Mouse (Mus musculus) adipocyte (in vitro differentiated cells): ENCODE data around the gene Psors1c2.

Source experiments
- DNase-seq: peaks from one replicate; pipeline ENCODE4 v3.0.0-alpha.2; 2016; ENCODE audit warnings: low spot score

The Psors1c2 gene

DNA sequence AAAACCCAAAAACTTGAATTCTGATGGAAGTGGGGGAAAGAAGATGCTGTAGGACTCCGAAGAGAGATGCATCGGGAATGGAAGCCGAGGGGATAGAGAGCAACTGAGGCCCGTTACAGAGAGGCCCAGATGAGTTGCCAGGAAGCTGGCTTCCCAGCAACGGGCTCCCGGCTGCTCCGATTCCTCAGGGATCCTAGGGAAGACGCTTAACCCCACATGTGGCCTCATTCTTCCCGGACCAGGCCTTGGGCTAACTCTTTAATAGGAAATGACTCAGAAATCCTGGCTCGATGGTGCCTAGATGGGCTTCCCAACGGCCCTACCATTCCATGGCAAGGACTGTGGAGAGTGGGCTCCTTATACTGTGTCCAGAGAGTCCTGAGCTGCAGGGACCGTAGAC is 15.5 kb upstream of the Psors1c2 start:
- DNase-seq = peak; percentile 58

DNA sequence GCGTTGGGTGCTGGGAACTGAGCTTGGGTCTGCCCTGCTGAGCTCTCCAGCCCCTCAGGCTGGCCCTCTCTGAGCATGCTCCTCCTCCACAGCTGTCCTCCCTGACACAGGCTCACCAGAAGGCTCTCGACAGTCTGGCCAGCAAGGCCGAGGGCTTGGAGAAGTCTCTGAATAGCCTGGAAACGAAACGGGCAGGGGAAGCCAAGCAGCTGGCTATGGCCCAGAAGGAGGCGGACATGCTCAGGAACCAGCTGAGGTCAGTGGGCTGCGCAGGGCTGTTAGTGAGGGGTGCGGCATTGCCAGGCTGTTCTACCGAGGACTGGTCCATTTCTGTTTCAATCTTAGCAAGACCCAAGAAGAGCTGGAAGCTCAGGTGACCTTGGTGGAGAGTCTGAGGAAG is 8.6 kb upstream of the Psors1c2 start:
- no peak for DNase-seq

- DNase-seq = no peak
Measured at GRCm38 (mm10) chr17:35526644-35527043, 6.4 kb upstream of the Psors1c2 start.

DNA sequence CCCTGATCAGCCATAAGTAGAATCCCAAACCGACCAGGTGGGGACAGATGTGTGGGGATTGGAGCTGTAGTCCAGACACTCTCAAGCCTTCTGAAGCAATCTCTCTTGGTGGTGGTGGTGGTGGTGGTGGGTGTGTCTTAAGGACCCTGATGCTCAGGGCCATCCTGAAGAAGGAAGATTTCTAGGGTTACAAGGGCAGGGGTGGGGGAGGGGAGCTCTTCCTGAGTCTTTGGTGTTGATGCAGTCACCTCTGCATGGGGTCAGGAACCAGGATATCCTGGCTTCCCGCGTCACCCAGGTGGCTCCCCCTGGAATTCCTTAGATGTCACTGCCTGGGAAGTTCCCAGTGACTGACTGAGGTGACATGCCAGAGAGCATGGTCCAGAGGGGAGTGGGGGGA is 641 bp upstream of the Psors1c2 start:
- DNase-seq = no peak

DNA sequence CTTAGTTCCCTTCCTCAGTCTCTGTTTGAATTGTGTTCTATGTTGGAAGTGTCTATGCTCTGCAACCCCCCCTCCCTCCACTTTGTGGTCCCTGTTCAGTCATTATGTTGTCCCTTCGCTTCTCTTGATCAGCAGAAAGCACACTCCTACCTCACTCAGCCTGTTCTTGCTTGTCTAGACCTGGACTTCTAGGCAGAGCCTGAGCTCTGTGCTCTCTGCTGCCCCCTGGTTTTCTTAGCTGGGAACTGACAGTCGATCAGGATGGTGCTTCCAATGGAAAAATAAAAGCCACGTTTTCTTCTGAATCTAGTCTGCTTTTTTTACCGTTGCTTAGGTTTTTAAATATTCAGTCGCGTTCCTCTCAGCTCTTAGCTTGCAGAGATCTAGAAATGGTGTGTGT is 1.3 kb downstream of the Psors1c2 start:
- peak; percentile 90 for DNase-seq

DNA sequence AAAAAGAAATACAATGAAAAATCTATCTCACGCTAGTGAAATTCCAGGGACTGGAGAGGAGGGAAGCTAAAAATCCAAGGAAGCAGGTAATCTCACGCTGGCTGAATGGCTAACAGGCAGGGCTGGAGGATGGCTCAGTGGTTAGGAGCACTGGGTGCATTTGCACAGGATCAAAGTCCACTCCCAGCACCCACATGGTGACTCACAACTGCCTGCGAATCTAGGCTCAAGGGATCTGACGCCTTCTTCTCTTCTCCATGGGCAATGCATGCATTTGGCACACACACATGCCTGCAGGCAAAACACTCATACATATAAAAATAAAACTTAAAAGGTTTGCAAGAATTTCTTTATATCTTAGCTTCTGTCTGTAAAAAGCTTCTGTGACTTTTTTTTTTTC is 4.4 kb downstream of the Psors1c2 start:
- no peak for DNase-seq

DNA sequence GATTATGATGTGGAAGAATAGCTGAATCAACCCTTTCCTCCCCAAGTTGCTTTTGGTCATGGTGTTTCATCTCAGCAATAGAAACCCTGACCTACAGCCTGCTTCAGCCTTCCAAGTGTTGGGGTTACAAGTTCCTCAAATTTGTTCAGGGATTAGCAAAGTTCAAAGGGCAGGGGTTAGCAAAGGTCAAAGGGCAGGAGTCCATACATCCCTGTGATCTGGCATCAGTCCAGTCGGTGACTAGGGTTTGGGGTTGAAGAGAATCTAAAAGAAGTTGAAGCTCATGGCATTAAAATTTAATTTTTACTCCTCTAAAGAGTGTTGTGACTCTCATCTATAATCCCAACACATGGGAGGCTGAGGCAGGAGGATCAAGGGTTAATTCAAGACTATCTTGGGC is 5.5 kb downstream of the Psors1c2 start:
- no peak for DNase-seq

DNA sequence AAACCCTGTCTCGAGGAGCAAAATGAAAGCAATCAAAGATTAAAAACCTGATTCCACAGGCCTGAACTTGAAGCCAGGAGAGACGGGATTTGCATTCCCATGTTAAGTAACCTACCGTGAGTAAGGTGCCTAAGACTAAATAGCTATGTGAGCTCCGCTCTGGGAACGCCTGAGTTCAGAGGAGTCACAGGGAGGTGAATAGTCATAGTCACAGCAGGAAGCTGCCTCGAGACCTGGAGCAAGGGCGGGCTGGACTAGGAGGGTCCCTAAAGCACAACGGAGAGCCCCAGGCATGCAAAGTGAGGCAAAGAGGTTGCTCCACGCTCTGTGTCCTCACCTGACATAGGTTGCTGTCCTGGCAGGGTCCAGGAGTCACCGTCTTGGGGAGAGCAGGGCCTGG is 6.5 kb downstream of the Psors1c2 start:
- DNase-seq = no peak

- no peak for DNase-seq
Measured at GRCm38 (mm10) chr17:35542761-35543411, 9.9 kb downstream of the Psors1c2 start.

DNA sequence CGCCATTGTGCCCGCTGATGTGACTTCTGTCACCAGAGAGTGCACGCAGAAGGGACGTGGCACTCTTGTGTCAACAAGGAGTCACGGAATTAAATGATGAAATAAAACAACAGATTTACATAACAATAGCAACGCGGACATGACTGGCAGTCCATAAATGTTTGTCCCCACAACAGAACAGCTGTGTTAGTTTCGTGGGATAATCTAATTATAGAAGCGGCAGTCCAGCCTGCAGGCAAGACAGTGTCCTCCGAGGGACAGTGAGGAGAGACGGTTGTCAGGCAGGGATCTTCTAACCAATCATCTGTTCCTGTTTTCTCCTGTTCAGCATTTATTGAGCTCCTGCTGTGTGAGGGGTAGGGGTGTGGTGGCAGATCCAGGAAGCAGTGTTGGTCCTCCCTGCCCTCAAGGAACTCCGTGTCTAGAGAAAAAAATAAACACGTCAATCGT is 10.4 kb downstream of the Psors1c2 start:
- no peak for DNase-seq

DNA sequence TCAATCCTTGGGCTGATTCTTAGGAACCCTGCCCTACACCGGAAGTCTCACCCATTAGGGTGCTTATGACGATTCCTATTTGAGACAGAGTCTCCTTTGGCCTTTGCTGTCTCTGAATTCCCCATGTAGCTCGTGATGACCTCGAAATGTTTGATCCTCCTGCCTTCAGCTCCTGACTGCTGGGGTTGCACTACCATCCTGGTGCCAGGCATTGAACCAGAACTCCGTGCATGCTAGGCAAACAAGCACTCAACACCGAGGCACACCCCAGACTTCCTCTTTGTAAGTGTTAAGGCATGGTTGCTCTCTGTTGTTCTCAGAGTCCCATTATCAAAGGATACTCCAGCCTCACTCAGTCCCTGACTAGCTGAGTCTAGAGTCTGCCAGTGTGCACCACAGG is 11.0 kb downstream of the Psors1c2 start:
- no peak for DNase-seq

- DNase-seq = peak; percentile 56
Measured at GRCm38 (mm10) chr17:35544680-35545079, 11.7 kb downstream of the Psors1c2 start.

GRCm38 (mm10) chr17:35547465-35547864 is 14.5 kb downstream of the Psors1c2 start:
- DNase-seq = no peak

DNA sequence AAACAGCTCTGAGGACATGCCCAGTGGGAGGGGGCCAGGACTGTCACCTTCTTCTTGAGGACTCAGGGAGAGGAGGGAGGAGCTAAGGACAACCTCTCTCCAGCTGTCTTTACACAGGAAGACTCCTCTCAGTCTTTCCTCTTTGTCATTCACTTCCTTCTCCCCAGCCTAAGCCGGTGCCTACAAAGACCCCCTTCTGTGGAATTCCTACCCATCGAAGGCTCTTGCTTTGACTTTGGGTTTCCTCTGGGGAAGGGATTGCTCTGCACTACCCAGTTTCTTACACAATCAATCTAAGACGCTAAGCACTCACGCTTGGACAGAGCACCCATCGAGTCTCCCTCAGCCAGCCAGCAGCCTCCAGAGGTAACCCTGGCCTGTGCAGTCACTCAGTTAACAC is 15.6 kb downstream of the Psors1c2 start:
- no peak for DNase-seq

GRCm38 (mm10) chr17:35549437-35550142 is 16.6 kb downstream of the Psors1c2 start:
- DNase-seq = peak; percentile 80

DNA sequence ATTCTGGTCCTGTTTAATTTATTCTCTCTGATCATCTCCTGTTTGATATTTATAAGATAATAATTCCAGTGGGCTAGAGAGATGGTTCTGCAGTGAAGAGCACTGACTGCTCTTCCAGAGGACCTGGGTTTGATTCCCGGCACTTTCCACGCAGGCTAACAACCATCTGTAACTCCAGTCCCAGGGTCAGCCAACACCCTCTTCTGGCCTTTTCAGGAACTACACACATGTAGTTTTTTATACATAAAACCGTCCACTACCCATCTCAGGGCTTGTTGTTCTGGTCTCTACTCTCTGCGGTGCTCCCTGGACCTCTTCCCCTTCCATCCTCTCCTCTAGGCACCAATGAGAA is 17.1 kb downstream of the Psors1c2 start:
- DNase-seq = no peak

- no peak for DNase-seq
Measured at GRCm38 (mm10) chr17:35550871-35551270, 17.9 kb downstream of the Psors1c2 start.

GRCm38 (mm10) chr17:35551881-35552414 is 18.9 kb downstream of the Psors1c2 start, which contains the start of gene Cdsn:
TSS of gene Cdsn (plus strand) at chr17:35552128.
- peak; percentile 55 for DNase-seq

- DNase-seq = no peak
Measured at GRCm38 (mm10) chr17:35554321-35554720, 21.3 kb downstream of the Psors1c2 start.

DNA sequence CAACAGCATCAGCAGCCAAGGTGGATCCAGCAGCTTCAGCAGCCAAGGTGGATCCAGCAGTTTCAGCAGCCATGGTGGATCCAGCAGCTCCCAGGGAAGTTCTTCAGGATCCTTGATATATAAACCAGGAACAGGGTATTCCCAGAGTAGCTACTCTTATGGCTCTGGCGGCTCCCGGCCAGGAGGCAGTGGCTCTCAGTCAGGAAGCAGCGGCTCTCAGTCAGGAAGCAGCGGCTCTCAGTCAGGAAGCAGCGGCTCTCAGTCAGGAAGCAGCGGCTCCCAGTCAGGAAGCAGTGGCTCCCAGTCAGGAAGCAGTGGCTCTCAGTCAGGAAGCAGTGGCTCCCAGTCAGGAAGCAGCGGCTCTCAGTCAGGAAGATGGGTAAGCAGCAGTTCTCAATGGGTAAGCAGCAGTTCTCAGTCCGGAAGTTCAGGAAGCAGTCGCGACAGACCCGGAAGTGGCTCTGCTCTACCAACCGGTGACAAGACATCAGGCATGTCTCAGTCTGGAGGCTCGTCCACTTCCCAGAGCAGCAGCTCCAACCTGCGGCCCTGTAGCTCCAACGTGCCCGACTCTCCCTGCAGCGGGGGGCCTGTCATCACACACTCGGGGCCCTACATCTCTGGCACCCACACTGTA is 21.9 kb downstream of the Psors1c2 start:
- no peak for DNase-seq

DNA sequence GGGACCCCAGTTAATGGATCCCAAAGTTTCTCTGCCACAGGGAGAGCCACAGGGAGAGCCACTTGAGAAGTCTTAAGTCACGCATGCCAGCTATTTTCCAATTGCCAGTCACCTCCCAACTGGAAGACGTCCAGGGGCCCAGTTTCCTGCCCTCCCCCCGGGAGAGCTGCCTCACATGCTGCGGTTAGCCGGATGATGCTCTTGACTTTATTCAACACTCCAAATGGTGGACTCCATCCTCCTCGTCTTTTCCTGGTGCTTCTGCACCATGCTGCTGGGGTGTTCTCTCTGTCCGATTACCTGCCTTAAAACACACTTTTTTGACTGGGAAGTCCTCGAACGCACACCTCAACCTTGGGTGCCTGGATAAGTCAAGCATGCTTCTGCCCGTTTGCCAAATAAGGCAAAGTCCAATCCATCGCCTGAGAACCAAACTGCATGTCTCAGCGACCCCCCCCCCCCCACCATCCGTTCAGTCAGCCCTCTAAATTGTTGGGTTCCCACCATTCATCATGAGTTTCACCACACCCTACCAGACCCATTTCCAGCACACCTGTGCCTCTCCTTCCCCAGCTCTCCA is 23.3 kb downstream of the Psors1c2 start:
- DNase-seq = no peak

DNA sequence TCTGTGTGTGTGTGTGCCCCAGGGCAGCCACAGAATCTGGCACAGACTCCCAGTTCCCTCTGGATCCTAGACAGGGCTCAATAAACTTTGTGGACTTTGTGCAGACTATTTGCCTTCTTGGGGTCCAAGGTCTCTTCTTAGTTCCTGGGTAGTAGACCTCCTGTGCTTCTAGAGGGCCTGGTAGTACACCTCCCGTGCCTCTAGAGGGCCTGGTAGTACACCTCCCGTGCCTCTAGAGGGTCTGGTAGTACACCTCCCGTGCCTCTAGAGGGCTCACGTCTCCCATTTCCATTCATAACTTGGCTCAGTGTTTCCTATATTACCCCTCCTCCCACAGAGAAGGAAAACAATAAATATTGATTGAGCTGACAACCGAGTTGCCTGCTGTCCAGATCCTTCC is 23.8 kb downstream of the Psors1c2 start:
- peak; percentile 71 for DNase-seq

DNA sequence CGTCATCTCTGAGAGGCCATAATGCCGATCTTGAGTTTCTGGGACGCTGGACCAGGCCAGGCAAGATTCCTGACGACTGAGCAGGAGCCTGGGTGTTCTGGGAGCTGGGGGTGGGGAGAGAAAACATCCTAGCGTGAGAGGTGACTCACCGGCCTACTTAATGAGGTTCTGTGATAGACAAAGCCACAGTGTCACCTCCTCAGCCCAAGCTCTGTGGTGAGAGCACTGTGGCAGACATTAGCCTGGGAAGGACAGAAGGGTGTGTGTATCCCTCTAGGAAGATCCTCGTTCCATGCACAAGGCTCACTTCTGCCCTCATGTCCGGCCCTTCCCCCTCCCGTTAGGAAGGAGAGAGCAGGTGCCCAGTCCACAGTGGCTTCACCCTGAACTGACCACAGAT is 24.4 kb downstream of the Psors1c2 start:
- no peak for DNase-seq
